Mouse (Mus musculus) forebrain, embryonic 10.5 days (tissue): ENCODE measurements around the gene Ptgdr. TPM values are rescaled to one million over a fixed set of nuclear protein-coding genes. Genes with fewer than 3 reads are reported as not detected.
A peak's percentile ranks its signal among the peaks of the same experiment; 100 is the strongest.
"Not testable (repeated sequence)": the region's sequence is repeated elsewhere in the genome, so short reads cannot be mapped to it uniquely, and the experiment has no call there.

Source experiments
- DNase-seq: peaks from one replicate; pipeline ENCODE4 v3.0.0-alpha.2; 2017; ENCODE audit warnings: low spot score; ENCODE audit errors: extremely low spot score
- H3K27ac ChIP-seq: fragments of 300-500 bp; sonication (generic); 2 replicates; pipeline ENCODE4 v1.5.1; 2016; ENCODE audit warnings: mild to moderate bottlenecking
- H3K27me3 ChIP-seq: fragments of 300-500 bp; sonication (generic); 2 replicates; pipeline ENCODE4 v1.6.1; 2016; ENCODE audit warnings: mild to moderate bottlenecking; ENCODE audit not compliant: poor library complexity, severe bottlenecking
- H3K36me3 ChIP-seq: fragments of 300-500 bp; sonication (generic); replicated peaks from 2 replicates; pipeline ENCODE4 v1.6.1; 2016; ENCODE audit warnings: mild to moderate bottlenecking, moderate library complexity
- H3K4me1 ChIP-seq: fragments of 300-500 bp; sonication (generic); 2 replicates; pipeline ENCODE4 v1.6.1; 2016
- H3K4me3 ChIP-seq: fragments of 300-500 bp; sonication (generic); 2 replicates; pipeline ENCODE4 v1.5.1; 2016; ENCODE audit warnings: mild to moderate bottlenecking, moderate library complexity
- H3K9me3 ChIP-seq: fragments of 300-500 bp; sonication (generic); 2 replicates; pipeline ENCODE4 v1.6.1; 2016; ENCODE audit warnings: mild to moderate bottlenecking, moderate library complexity
- WGBS: fragments of 180-500 bp; shearing (Covaris S2); methylation state at CpG from one replicate; pipeline ENCODE4 v1.1.7; 2016; 5-methylcytosine and 5-hydroxymethylcytosine counted together
- polyA plus RNA-seq: library from polyadenylated mRNA; unstranded; fragments of >200 nt; fragmentation: Nextera tagmentation; extraction: Ambion mirVana; gene quantifications from 2 replicates; pipeline ENCODE4 v1.2.1, GENCODE M21; 2016

Gene Ptgdr
- polyA plus RNA-seq, 1 experiment from 2014 or later: not detected

DNA sequence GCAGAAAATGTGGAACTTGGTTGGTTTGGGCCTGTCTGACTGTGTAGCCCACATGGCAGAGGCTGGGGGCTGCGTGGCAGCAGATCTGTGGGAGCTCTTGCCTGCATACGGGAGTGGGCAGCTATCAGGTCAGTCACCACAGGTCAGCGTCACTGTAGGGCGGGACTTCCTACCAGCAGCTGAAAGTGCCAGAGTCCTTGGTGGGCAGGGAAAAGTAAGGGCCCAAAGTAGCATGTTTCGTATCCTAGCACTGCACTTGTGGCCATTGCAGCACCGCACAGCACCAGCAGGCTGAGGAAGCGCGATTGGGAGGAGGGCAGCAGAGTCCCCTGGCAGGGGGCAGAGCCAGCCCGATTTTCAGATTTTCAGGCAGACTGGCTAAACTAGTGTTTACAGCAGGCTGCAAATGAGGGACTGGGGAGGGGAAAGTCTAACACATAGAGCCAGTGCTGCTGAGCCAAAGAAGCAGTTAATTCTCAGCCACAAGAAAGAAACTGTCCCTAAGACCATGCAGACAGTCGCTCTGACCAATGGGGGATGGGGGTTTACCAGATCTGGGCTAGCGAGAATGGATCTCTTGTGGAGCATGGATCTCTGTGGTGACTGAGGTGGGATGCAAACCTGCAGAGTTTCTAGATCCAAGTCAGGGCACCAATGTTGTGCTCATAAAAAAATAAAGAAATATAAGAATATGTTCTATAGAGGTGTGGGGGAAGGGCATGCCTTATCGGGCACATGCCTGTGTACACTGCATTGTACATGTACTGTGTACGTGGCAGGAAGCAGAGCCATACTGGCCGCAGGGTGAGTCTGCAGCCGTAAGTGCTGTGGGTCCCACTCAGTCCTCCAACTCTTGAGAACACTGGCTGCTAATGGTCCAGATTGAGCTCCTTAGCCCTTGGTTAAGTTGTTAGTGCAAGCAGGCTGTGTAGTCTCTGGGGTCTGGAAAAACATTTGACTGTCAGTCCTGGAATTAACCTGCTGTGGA is 15.1 kb downstream of the Ptgdr start:
- DNase-seq: peak; percentile 21
- Histone ChIP-seq H3K4me3 (peak overlapping the region; percentile 31), H3K36me3 (no peaks in the 10 kb centered on the region), H3K9me3 (no peaks in the 10 kb centered on the region), H3K4me1 (peaks cover 8% of the 10 kb centered on the region), H3K27me3 (no peaks in the 10 kb centered on the region), H3K27ac (peak overlapping the region; percentile 60)
- WGBS: 41% methylated on average over 15 of the region's 15 CpGs

DNA sequence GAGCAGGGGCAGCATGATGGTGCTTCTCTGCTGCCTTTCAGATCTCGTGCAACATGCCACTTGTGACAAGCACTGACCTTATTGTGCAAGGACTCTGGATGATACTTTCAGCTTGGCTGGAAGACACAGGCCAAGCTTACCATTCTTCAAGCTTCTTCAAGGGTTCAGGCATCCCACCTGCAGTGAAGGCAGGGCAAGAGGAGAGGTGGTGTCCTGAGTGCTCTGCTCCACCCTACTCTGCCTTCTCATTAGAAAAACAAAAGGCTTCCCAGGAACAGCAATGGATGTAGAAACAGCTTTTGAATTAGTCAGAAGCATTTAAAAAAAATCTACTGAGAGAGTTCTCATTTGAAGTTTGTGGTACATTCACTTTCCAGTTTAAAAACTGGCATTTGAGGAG is 20.5 kb downstream of the Ptgdr start:
- Histone ChIP-seq H3K27ac (no peak overlapping the region), H3K4me1 (peaks cover 10% of the 10 kb centered on the region), H3K36me3 (no peaks in the 10 kb centered on the region), H3K4me3 (no peak overlapping the region), H3K9me3 (no peaks in the 10 kb centered on the region), H3K27me3 (no peaks in the 10 kb centered on the region)
- DNase-seq: no peak
- WGBS: 66% methylated on average over 1 of the region's 1 CpGs

DNA sequence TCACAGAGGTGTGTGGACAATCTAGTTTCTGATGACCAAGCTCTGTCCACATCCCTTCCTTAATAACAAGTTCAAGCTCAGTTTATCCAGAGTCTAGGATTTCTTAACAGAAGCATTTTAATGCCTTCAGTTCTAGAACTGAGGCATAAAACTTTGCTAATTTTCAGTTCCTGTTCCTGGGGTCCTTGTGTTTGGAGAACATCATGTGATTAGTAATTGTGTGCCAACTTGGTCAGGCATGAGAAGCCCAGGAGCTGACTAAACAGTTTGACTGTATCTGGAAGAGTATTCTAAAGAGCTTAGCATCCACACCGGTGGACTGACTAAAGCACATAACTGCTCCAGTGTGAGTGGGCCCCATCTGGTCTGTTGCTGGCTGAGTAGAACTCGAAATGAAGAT is 24.0 kb downstream of the Ptgdr start:
- no peak overlapping the region for H3K27ac ChIP-seq
- no peaks in the 10 kb centered on the region for H3K27me3 ChIP-seq
- no peak for DNase-seq
- H3K4me1 ChIP-seq: peaks cover 9% of the 10 kb centered on the region; the same call in 1 of the 2 replicates
- 79% methylated on average over 2 of the region's 2 CpGs for WGBS
- no peak overlapping the region for H3K4me3 ChIP-seq
- H3K9me3 ChIP-seq: no peaks in the 10 kb centered on the region
- no peaks in the 10 kb centered on the region for H3K36me3 ChIP-seq

DNA sequence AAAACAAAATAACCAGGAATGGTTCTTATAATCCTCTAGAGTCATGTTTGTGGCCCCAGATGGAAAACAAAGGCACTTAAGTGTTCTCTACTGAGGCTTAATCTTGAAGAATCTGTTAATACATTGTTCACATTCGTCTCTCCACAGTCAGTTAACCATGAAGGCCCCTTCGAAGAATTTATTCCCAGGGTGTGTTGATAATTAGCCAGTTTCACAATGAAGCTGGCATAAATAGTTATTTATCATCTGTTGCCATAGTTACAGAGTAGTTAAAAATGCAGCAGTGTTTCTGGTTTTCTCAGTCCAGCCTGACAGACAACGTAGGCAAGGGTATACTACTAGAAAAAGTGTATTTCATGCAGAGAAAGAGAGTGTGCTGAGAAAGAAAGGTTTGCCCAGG is 25.0 kb downstream of the Ptgdr start:
- 43% methylated on average over 3 of the region's 3 CpGs for WGBS
- H3K4me1 ChIP-seq, DNase-seq, H3K4me3 ChIP-seq, H3K9me3 ChIP-seq, H3K27ac ChIP-seq, H3K36me3 ChIP-seq, H3K27me3 ChIP-seq: not testable (repeated sequence)

DNA sequence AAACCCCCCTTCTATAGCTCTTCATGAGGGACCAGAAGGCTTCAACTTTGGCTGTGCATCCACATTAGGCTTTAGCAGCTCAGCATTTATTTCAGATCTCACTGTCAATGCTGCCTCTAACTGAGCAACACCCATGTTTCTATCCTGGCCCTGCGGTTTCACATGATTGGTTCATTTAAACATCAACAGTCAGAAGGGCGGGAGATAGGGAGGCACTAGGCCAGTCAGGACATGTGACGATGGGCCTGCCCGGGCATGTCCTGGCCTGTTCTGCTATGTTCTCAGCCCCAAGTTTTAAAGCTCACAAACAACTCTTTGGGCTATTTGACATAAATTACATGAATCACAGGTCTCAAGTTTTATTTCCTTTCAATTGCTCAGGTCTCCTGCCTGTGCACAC is 26.1 kb downstream of the Ptgdr start:
- H3K27ac ChIP-seq: peak overlapping the region; percentile 17; the same call in 1 of the 2 replicates
- not testable (repeated sequence) for H3K36me3 ChIP-seq, H3K4me1 ChIP-seq, H3K4me3 ChIP-seq, DNase-seq, H3K27me3 ChIP-seq, H3K9me3 ChIP-seq
- WGBS: 93% methylated on average over 4 of the region's 4 CpGs

DNA sequence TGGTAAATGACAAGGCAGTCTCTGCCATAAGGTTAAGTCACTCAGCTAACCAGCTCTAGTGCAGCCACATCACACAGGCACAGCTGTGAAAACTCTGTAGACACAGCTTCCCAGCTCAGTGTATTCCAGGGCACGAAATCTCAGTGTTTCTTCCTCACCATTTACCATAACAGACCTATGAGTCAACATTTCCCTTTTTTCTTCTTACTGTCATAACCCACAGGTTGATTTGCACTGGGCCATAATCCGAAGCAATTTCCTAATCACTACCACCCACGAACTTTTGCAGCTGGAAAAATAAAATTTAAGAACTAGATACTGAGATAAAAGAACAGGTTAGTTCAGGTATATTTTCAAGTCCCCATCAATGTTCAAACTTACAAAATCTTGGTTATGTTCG is 31.4 kb downstream of the Ptgdr start:
- Histone ChIP-seq H3K4me1 (no peaks in the 10 kb centered on the region), H3K27me3 (no peaks in the 10 kb centered on the region), H3K36me3 (no peaks in the 10 kb centered on the region), H3K9me3 (no peaks in the 10 kb centered on the region), H3K27ac (no peak overlapping the region), H3K4me3 (no peak overlapping the region)
- 83% methylated on average over 4 of the region's 4 CpGs for WGBS
- DNase-seq: no peak

DNA sequence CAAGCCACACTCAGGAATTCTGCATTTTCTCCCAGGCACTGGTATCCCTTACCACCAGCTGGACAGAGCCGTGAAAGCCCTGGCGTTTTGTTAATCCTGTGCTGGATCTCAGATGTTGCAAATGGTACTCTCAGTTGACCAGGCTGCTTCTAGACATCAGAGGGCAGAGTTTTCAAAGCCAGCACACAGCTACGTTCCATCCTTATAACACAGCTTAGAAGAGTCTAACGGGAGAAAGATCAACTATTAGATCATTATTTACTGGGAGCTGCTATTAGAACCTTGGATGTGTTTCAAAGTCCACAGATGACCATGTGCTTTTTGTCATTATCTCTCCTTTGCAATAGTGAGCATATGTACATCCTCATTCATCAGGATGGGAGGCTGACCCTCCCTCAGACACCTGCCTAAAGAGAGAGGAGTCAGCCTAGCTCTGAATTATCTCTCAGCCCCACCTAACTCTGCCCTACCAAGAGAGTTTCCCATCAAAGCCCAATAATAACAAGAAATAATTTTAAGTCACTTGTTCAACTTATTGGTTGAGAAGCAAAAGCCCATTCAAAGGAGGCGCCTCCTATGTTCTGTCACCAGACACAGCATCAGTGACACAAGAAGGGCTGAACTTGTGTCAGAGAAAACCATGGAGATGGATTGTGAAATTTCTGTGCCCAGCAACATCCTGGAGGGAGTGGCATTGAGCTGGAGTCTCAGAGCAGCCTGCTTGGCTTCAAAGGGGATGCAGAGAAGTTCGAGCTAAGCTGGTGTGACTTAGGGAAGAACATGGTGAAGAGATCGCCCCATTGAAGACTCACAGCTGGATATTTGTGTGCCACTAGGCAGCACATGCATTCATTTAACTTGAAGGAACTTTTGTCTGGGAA is 37.8 kb downstream of the Ptgdr start:
- Histone ChIP-seq H3K9me3 (no peaks in the 10 kb centered on the region), H3K4me3 (no peak overlapping the region), H3K36me3 (no peaks in the 10 kb centered on the region), H3K27me3 (no peaks in the 10 kb centered on the region), H3K4me1 (no peaks in the 10 kb centered on the region), H3K27ac (no peak overlapping the region)
- WGBS: 78% methylated on average over 7 of the region's 7 CpGs
- no peak for DNase-seq

DNA sequence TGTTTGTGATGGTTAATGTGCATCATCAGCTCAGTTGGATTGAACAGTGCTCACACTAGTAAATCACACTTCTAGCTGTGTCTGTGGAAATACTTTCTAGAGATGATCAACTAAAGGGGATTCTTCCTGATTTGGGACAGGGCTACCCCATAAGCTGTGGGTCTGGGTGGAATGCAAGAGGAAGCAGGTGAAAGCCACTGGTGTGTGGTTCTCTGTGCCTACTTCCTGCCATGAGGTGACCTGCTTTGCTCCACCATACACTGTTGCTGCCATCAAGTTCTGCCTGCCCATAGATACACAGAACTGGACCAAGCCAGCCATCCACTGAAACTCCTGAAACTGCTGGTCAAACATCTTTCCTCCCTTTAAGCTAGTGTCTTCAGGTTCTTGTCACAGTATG is 46.0 kb downstream of the Ptgdr start:
- H3K36me3 ChIP-seq, H3K4me1 ChIP-seq, H3K27ac ChIP-seq, H3K4me3 ChIP-seq, DNase-seq, H3K27me3 ChIP-seq, H3K9me3 ChIP-seq: not testable (repeated sequence)

Other genes with a start within 250 kb of the Ptgdr start
- not detected in 2 replicates for gene Gm5624, start 231.4 kb downstream of the Ptgdr start, polyA plus RNA-seq
- gene Gm8257, start 152.9 kb downstream of the Ptgdr start, polyA plus RNA-seq: not detected in 2 replicates
- not detected in 2 replicates for gene Gm8267, start 109.0 kb downstream of the Ptgdr start, polyA plus RNA-seq
- gene Ptger2, start 128.8 kb upstream of the Ptgdr start, polyA plus RNA-seq: not detected in 2 replicates